Comparison of ENCODE assay signal across 8 mouse cellular contexts in the genomic region with DNA sequence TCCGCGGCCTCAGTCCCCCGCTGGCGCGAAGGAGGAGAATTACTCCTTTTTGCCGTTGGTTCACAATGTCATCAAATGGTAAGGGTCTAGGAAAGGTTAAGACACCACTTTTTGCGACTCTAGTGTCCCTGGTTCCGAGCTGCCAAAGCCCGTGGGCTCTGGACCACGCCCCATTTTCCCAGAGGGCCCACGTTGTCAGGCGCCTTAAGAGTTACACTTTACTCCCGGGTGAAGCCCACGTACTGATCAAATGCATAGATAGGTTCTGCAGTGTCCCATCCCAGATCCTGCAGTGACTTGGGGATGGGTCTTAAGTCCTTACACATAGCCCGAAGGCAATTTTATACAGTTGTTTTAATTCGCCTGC. TPM values are rescaled to one million over a fixed set of nuclear protein-coding genes. Genes with fewer than 3 reads are reported as not detected.
DNase-seq lines count a peak whose midpoint lies in the region; ATAC-seq lines count a peak whose summit lies in the region.

No protein-coding gene starts in this region.

- no peaks in the 10 kb centered on the region for H3K9me3 ChIP-seq in lung, embryonic 15.5 days
- H3K9me3 ChIP-seq in hindbrain, embryonic 14.5 days (ENCODE audit: control insufficient read depth, low read length): no peaks in the 10 kb centered on the region

- ATAC-seq in lung, embryonic 15.5 days (ENCODE audit: borderline replicate concordance, extremely low read depth, low FRiP score, low TSS enrichment): peak; percentile 46; the same call in 1 of the 2 replicates
- ATAC-seq in hindbrain, embryonic 14.5 days (ENCODE audit: low FRiP score): peak; percentile 46; the same call in 1 of the 2 replicates
- ATAC-seq in megakaryocyte-erythroid progenitor cell, adult 5-6 weeks (replicated peaks; ENCODE audit: low FRiP score, low TSS enrichment, poor library complexity, severe bottlenecking): peak; percentile 20

- WGBS in lung, embryonic 15.5 days: 1% methylated on average over 16 of the region's 16 CpGs
- WGBS in hindbrain, embryonic 14.5 days: 3% methylated on average over 16 of the region's 16 CpGs

- peak overlapping the region; percentile 71 for H3K4me2 ChIP-seq in lung, embryonic 15.5 days
- peak overlapping the region; percentile 92 for H3K4me2 ChIP-seq in hindbrain, embryonic 14.5 days (replicated peaks)

- H3K27ac ChIP-seq in lung, embryonic 15.5 days: peak overlapping the region; percentile 62
- peak overlapping the region; percentile 89 for H3K27ac ChIP-seq in hindbrain, embryonic 14.5 days

- H3K4me1 ChIP-seq in lung, embryonic 15.5 days: peaks cover 27% of the 10 kb centered on the region
- H3K4me1 ChIP-seq in hindbrain, embryonic 14.5 days (replicated peaks; ENCODE audit: control insufficient read depth, insufficient read depth, low read length): peaks cover 16% of the 10 kb centered on the region

- peak overlapping the region; percentile 95 for H3K9ac ChIP-seq in lung, embryonic 15.5 days
- peak overlapping the region; percentile 98 for H3K9ac ChIP-seq in hindbrain, embryonic 14.5 days

- peak overlapping the region; percentile 86 for H3K4me3 ChIP-seq in lung, embryonic 15.5 days
- peak overlapping the region; percentile 99 for H3K4me3 ChIP-seq in hindbrain, embryonic 14.5 days (replicated peaks; ENCODE audit: low read length)

- no peak for DNase-seq in lung, adult 18-20 months
- DNase-seq in c-Kit-positive CD71-positive TER-119-positive erythroid progenitor cells, embryonic 14.5 days (ENCODE audit: low spot score): peak; percentile 40
- no peak for DNase-seq in hindbrain, embryonic 14.5 days (ENCODE audit: low spot score)
- no peak for DNase-seq in layer of hippocampus, adult 8-10 months (ENCODE audit: low spot score in 2 of 2)
- DNase-seq in natural killer cell, adult 2 months (ENCODE audit: low spot score in 2 of 2): no peak
- no peak for DNase-seq in layer of hippocampus, adult 9-11 months

- H3K27me3 ChIP-seq in lung, embryonic 15.5 days: no peaks in the 10 kb centered on the region
- H3K27me3 ChIP-seq in hindbrain, embryonic 14.5 days (ENCODE audit: control insufficient read depth, insufficient read depth, low read length): no peaks in the 10 kb centered on the region

- H3K36me3 ChIP-seq in lung, embryonic 15.5 days: peaks cover 3% of the 10 kb centered on the region; the same call in 1 of the 2 replicates
- no peaks in the 10 kb centered on the region for H3K36me3 ChIP-seq in hindbrain, embryonic 14.5 days (replicated peaks; ENCODE audit: control insufficient read depth, insufficient read depth)

RNA-seq across cellular contexts. Expression of a gene that starts 0.4 kb away (rescaled TPM):
- 49.9 and 51.9 TPM in 2 replicates for polyA plus RNA-seq in lung, embryonic 15.5 days (2015; fragmentation: Nextera tagmentation; extraction: Ambion mirVana)
- 32.7 and 36.1 TPM in 2 replicates for polyA plus RNA-seq in hindbrain, embryonic 14.5 days (2014; fragmentation: Nextera tagmentation; extraction: Ambion mirVana)
- 23.6 and 25.8 TPM in 2 replicates for total RNA-seq in megakaryocyte-erythroid progenitor cell, adult 5-6 weeks (2014; fragmentation: Nextera tagmentation)
- 32.9 and 33.8 TPM in 2 replicates for total RNA-seq in megakaryocyte-erythroid progenitor cell, adult 5-6 weeks (2017)
- 10 to 100 TPM; 34.2 to 40.1 (median 34.8) TPM for total RNA-seq in layer of hippocampus, adult 8-10 months (2022)

RNA-seq across cellular contexts. Expression of a gene that starts 16.4 kb away (rescaled TPM):
- 2.5 and 3.3 TPM in 2 replicates for polyA plus RNA-seq in lung, embryonic 15.5 days (2015; fragmentation: Nextera tagmentation; extraction: Ambion mirVana)
- polyA plus RNA-seq in hindbrain, embryonic 14.5 days (2014; fragmentation: Nextera tagmentation; extraction: Ambion mirVana): 0.97 and 1.3 TPM in 2 replicates
- 0.89 TPM in 1 of 2 replicates, not detected in the other for total RNA-seq in megakaryocyte-erythroid progenitor cell, adult 5-6 weeks (2014; fragmentation: Nextera tagmentation)
- 2.6 TPM in 1 of 2 replicates, not detected in the other for total RNA-seq in megakaryocyte-erythroid progenitor cell, adult 5-6 weeks (2017)
- 10 to 100 TPM; 34.8 to 47.6 (median 41.1) TPM for total RNA-seq in layer of hippocampus, adult 8-10 months (2022)

Comparison
In these comparisons a context has a peak if more than half of its experiments do, and no peak if none do; other contexts are left out.
1. RNA of a gene that starts 16.4 kb away (total RNA-seq): 34.8 to 47.6 TPM in layer of hippocampus, adult 8-10 months; 0.89 to 2.6 TPM in megakaryocyte-erythroid progenitor cell, adult 5-6 weeks; every median in the first group is over 4 times any median in the second.
2. Peak in every context shown above with its lines, with median percentiles within 50 percentile points of each other: ATAC-seq.